Mouse (Mus musculus) lung, adult 2 months (tissue): ENCODE results near the gene Opcml. TPM values are rescaled to one million over a fixed set of nuclear protein-coding genes. Genes with fewer than 3 reads are reported as not detected.

ENCODE experiments used
- DNase-seq: peaks from one replicate; pipeline ENCODE4 v3.0.0; 2022
- H3K4me1 ChIP-seq: fragments of 200-500 bp; 2 replicates; pipeline ENCODE4 v1.6.1; 2011; ENCODE audit warnings: low read length; ENCODE audit not compliant: control insufficient read depth, insufficient read depth
- H3K4me3 ChIP-seq: fragments of 200-500 bp; replicated peaks from 2 replicates; pipeline ENCODE3; 2011; ENCODE audit warnings: low read depth, mild to moderate bottlenecking, control low read depth, low read length; ENCODE audit errors: extremely low read depth
- CTCF ChIP-seq: fragments of 200-500 bp; IDR thresholded peaks from 2 replicates; pipeline ENCODE4 v1.5.1; 2011; ENCODE audit warnings: mild to moderate bottlenecking, low read length, control low read depth; ENCODE audit not compliant: insufficient read depth
- POLR2A ChIP-seq: fragments of 200-500 bp; IDR thresholded peaks from 2 replicates; pipeline ENCODE4 v1.6.1; 2011; ENCODE audit warnings: low read depth, mild to moderate bottlenecking, control low read depth, low read length, borderline replicate concordance; ENCODE audit errors: extremely low read depth
- WGBS: fragments of 180-500 bp; shearing (Covaris S2); methylation state at CpG from one replicate; pipeline ENCODE4 v1.1.7; 2018; 5-methylcytosine and 5-hydroxymethylcytosine counted together
- polyA plus RNA-seq: library from polyadenylated mRNA; depleted of rRNA; stranded (reverse); fragments of >200 nt; gene quantifications from 2 replicates; pipeline ENCODE4 v1.2.3, GENCODE M21; 2012

Gene Opcml
- polyA plus RNA-seq, 1 experiment: 0.26 TPM

GRCm38 (mm10) chr9:28364473-28365159 is 574.0 kb downstream of the Opcml start:
- no peak for TF ChIP-seq CTCF
- no peaks in the 10 kb centered on the region for H3K4me1 ChIP-seq
- no peak overlapping the region for H3K4me3 ChIP-seq
- DNase-seq: no peak
- 74% methylated on average over 10 of the region's 10 CpGs for WGBS

- WGBS: 77% methylated on average over 2 of the region's 2 CpGs
- no peak for TF ChIP-seq CTCF
- TF ChIP-seq POLR2A: no peak
- no peak for DNase-seq
- Histone ChIP-seq H3K4me3 (no peak overlapping the region), H3K4me1 (no peaks in the 10 kb centered on the region)
Measured at GRCm38 (mm10) chr9:28365160-28365473, 574.5 kb downstream of the Opcml start.

DNA sequence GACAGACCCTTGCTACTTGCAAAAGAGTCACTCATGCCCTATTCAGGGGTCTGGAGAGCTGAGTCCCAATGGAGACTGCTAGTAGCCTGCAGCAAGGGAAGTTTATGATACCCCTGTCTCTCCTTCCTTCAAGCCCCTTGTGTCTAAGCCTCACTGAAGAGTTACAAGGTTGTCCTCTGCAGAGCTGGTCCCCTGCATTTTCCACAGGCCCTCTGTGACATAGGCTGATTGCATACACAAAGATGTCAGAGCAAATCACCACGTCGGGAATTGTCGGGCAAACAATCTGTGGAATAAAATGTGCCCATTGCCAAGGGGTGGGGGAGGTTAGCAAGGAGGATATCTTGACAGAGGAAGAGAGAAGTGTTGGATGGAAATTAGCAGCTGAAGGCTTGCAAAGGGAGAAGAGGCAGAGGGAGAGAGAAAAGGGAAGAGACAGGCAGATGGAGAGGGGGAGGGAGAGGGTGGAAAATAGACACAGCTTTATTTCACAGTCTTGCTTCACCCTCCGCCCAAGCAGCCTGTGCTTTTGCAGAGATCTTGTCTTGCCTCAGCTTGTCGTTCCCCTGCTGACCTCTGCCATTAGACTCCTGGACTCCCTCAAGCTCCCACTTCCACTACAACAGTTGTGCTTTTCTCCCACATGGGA is 596.1 kb downstream of the Opcml start:
- H3K4me3 ChIP-seq: no peak overlapping the region
- H3K4me1 ChIP-seq: no peaks in the 10 kb centered on the region
- DNase-seq: no peak
- TF ChIP-seq CTCF (no peak), POLR2A (no peak)
- 34% methylated on average over 5 of the region's 5 CpGs for WGBS

- whole genome bisulfite sequencing: 8% methylated on average over 3 of the region's 3 CpGs
- Histone ChIP-seq H3K4me3 (no peak overlapping the region), H3K4me1 (no peaks in the 10 kb centered on the region)
- TF ChIP-seq CTCF: no peak
- TF ChIP-seq POLR2A: no peak
- no peak for DNase-seq
Measured at GRCm38 (mm10) chr9:28395222-28395621, 604.6 kb downstream of the Opcml start.

- DNase-seq: no peak
- WGBS: 48% methylated on average over 3 of the region's 3 CpGs
Measured at GRCm38 (mm10) chr9:28395638-28396037, 605.1 kb downstream of the Opcml start.

GRCm38 (mm10) chr9:28402770-28403650 is 612.4 kb downstream of the Opcml start:
- 3% methylated on average over 56 of the region's 56 CpGs for WGBS
- H3K4me3 ChIP-seq: no peak overlapping the region
- DNase-seq: no peak
- H3K4me1 ChIP-seq: no peaks in the 10 kb centered on the region
- no peak for TF ChIP-seq CTCF

More at GRCm38 (mm10) chr9:28395638-28396037, 605.1 kb downstream of the Opcml start:
- Histone ChIP-seq H3K4me1 (no peaks in the 10 kb centered on the region), H3K4me3 (no peak overlapping the region)
- no peak for TF ChIP-seq CTCF
- no peak for TF ChIP-seq POLR2A

DNA sequence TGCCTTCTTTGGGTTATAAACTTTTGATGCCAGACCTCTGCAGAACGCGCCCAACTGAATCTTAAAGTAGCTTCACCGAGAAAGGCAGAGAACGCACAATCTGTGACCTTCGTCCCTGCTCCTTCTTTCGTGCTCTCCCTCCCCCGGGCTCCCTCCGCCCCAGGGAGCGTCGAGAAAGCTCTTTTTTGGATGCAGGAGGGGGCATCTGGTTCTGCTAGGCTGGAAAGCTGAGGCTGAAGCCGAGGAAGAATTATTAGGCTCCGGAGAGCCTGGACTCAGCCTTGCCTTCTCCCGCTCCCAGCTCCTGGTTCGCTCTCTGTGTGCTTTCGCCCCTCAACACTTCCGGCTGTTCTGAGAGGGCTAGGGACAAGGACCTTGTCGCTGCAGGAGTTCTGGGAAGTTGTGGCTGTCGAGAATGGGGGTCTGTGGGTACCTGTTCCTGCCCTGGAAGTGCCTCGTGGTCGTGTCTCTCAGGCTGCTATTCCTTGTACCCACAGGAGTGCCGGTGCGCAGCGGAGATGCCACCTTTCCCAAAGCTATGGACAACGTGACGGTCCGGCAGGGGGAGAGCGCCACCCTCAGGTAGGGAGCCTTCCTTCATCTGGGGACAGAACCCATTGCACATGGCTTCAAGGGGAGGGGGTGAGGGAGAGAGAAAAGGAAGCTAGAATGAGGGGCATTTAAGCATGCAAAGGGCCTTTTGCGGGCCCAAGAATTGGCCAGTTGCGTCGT is 613.4 kb downstream of the Opcml start:
- TF ChIP-seq CTCF (no peak), POLR2A (no peak)
- DNase-seq: no peak
- H3K4me1 ChIP-seq: no peaks in the 10 kb centered on the region
- no peak overlapping the region for H3K4me3 ChIP-seq
- WGBS: 4% methylated on average over 30 of the region's 30 CpGs

- TF ChIP-seq CTCF: no peak
- TF ChIP-seq POLR2A: no peak
- WGBS: 67% methylated on average over 8 of the region's 8 CpGs
- no peaks in the 10 kb centered on the region for H3K4me1 ChIP-seq
- DNase-seq: no peak
- no peak overlapping the region for H3K4me3 ChIP-seq
Measured at GRCm38 (mm10) chr9:28404616-28405015, 614.0 kb downstream of the Opcml start.

DNA sequence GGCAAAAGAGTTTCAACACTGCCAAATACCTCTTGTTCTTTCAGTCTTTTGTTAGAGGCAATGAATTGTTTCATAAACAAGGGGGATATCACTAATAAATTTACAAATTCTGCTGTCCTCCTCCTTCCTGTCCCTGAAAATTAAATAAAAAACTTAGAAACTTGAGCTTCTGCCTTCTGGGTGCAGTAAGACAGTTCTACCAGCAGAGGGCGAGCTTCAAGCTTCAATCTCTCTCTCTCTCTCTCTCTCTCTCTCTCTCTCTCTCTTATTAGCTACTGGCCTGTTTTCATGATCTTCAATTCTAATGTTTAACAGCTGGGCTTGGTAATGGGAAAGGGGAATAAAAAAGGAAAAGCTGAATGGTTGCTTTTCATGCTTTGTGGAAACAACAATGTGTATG is 615.2 kb downstream of the Opcml start:
- Histone ChIP-seq H3K4me1 (no peaks in the 10 kb centered on the region), H3K4me3 (no peak overlapping the region)
- no peak for DNase-seq
- 0% methylated on average over 1 of the region's 1 CpGs for WGBS
- TF ChIP-seq POLR2A (no peak), CTCF (no peak)
